Mouse (Mus musculus): ENCODE measurements around the gene Myof. TPM values are rescaled to one million over a fixed set of nuclear protein-coding genes. Genes with fewer than 3 reads are reported as not detected.
A peak's percentile ranks its signal among the peaks of the same experiment; 100 is the strongest.

Myof gene
- polyA plus RNA-seq, 1 experiment = 4.8 TPM

- H3K4me3 ChIP-seq (ENCODE audit: low read depth, low read length) = no peak overlapping the region
- peak overlapping the region; percentile 59; the same call in 1 of the 2 replicates for H3K27ac ChIP-seq (ENCODE audit: insufficient read depth, low read depth, low read length)
- TF ChIP-seq POLR2A (IDR thresholded peaks at IDR 0.05; ENCODE audit: low read depth, low read length) (no peak), CTCF (IDR thresholded peaks at IDR 0.05; ENCODE audit: extremely low read depth, insufficient read length, insufficient replicate concordance, low read depth, low read length) (no peak)
- no peaks in the 10 kb centered on the region for H3K4me1 ChIP-seq (ENCODE audit: control insufficient read depth, insufficient read depth, insufficient read length, low read length)
- WGBS = 49% methylated on average over 7 of the region's 7 CpGs
- no peaks in the 10 kb centered on the region for H3K27me3 ChIP-seq (ENCODE audit: control insufficient read depth, insufficient read depth, low read length)
- H3K36me3 ChIP-seq (ENCODE audit: control insufficient read depth, insufficient read depth, low read length) = no peaks in the 10 kb centered on the region
Observed at GRCm38 (mm10) chr19:37991399-37992183, 51.8 kb downstream of the Myof start.

DNA sequence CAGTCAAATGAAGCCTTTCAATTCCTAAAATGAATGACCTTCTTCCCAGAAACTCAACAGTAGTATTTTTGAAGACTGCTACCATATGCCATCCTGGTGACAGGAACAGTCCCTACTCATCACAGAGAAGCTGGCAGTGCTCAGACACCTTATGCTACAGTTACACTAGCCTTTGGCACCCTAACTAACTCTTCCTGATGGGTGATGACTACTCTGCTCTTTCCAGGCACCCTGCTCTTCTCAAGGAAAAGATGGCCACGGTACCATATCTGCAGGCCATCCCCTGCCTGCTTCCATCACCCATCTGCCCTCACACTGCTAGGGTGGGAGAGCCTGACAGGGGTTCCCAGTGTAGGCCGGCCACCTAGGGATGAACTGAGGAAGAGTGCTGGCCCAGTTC is 53.4 kb downstream of the Myof start:
- Histone ChIP-seq H3K27me3 (ENCODE audit: control insufficient read depth, insufficient read depth, low read length) (no peaks in the 10 kb centered on the region), H3K27ac (ENCODE audit: insufficient read depth, low read depth, low read length) (no peak overlapping the region), H3K4me3 (ENCODE audit: low read depth, low read length) (no peak overlapping the region), H3K4me1 (ENCODE audit: control insufficient read depth, insufficient read depth, insufficient read length, low read length) (no peaks in the 10 kb centered on the region), H3K36me3 (ENCODE audit: control insufficient read depth, insufficient read depth, low read length) (0 out of 2 replicates have a peak, but pooled peaks cover 2% of the 10 kb centered on the region)
- 81% methylated on average over 2 of the region's 2 CpGs for WGBS
- TF ChIP-seq POLR2A (IDR thresholded peaks at IDR 0.05; ENCODE audit: low read depth, low read length) (no peak), CTCF (IDR thresholded peaks at IDR 0.05; ENCODE audit: extremely low read depth, insufficient read length, insufficient replicate concordance, low read depth, low read length) (no peak)

DNA sequence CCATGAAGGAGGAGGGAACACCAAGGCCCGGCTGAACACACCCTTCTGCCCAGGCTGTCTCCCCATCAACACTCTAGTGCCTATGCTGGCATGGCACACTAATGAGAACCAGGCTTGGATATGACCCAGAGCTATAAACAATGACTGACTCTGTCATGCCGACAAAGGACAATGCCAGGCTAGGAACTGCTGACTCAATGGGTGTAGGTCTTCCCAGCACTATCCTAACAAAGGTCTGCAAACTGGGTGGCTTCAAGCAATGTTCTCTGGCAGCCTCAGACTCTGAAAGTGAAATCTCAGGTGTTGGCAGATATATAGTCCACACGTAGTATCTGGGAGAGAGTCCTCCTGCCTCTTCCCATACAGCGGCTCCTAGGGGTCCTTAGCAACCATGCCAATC is 55.2 kb downstream of the Myof start:
- 0 out of 2 replicates have a peak, but pooled peaks cover 2% of the 10 kb centered on the region for H3K36me3 ChIP-seq (ENCODE audit: control insufficient read depth, insufficient read depth, low read length)
- TF ChIP-seq CTCF (IDR thresholded peaks at IDR 0.05; ENCODE audit: extremely low read depth, insufficient read length, insufficient replicate concordance, low read depth, low read length) (no peak), POLR2A (IDR thresholded peaks at IDR 0.05; ENCODE audit: low read depth, low read length) (no peak)
- WGBS = 67% methylated on average over 4 of the region's 4 CpGs
- no peak overlapping the region for H3K4me3 ChIP-seq (ENCODE audit: low read depth, low read length)
- no peaks in the 10 kb centered on the region for H3K4me1 ChIP-seq (ENCODE audit: control insufficient read depth, insufficient read depth, insufficient read length, low read length)
- H3K27ac ChIP-seq (ENCODE audit: insufficient read depth, low read depth, low read length) = no peak overlapping the region
- H3K27me3 ChIP-seq (ENCODE audit: control insufficient read depth, insufficient read depth, low read length) = no peaks in the 10 kb centered on the region

GRCm38 (mm10) chr19:37985730-37986129 is 57.6 kb downstream of the Myof start:
- no peaks in the 10 kb centered on the region for H3K27me3 ChIP-seq (ENCODE audit: control insufficient read depth, insufficient read depth, low read length)
- 80% methylated on average over 16 of the region's 16 CpGs for WGBS
- no peak overlapping the region for H3K4me3 ChIP-seq (ENCODE audit: low read depth, low read length)
- H3K27ac ChIP-seq (ENCODE audit: insufficient read depth, low read depth, low read length) = no peak overlapping the region
- 0 out of 2 replicates have a peak, but pooled peaks cover 2% of the 10 kb centered on the region for H3K36me3 ChIP-seq (ENCODE audit: control insufficient read depth, insufficient read depth, low read length)
- no peak for TF ChIP-seq CTCF (IDR thresholded peaks at IDR 0.05; ENCODE audit: extremely low read depth, insufficient read length, insufficient replicate concordance, low read depth, low read length)
- no peak for TF ChIP-seq POLR2A (IDR thresholded peaks at IDR 0.05; ENCODE audit: low read depth, low read length)
- H3K4me1 ChIP-seq (ENCODE audit: control insufficient read depth, insufficient read depth, insufficient read length, low read length) = no peaks in the 10 kb centered on the region

DNA sequence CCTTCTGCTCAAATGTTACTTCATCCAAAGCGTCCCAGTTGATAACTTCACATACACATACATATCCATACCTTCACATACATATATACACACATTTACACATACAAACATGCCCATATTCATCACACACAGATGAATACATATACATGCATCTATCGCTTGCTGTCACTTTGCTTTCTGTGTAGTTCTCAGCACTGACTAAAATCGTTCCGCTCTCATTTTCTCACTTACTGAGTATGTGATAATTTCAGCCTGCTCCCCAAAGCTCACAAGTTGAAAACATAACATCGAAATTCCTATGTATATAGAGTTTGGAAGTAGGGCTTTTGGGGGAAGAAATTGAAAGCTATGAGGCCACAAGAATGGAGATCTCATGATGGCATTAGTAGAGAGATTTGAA is 67.4 kb downstream of the Myof start:
- no peaks in the 10 kb centered on the region; the same call in 1 of the 2 replicates for H3K36me3 ChIP-seq (ENCODE audit: control insufficient read depth, insufficient read depth, low read length)
- TF ChIP-seq CTCF (IDR thresholded peaks at IDR 0.05; ENCODE audit: extremely low read depth, insufficient read length, insufficient replicate concordance, low read depth, low read length) (no peak), POLR2A (IDR thresholded peaks at IDR 0.05; ENCODE audit: low read depth, low read length) (no peak)
- H3K27ac ChIP-seq (ENCODE audit: insufficient read depth, low read depth, low read length) = no peak overlapping the region
- no peaks in the 10 kb centered on the region for H3K4me1 ChIP-seq (ENCODE audit: control insufficient read depth, insufficient read depth, insufficient read length, low read length)
- no peak overlapping the region for H3K4me3 ChIP-seq (ENCODE audit: low read depth, low read length)
- WGBS = 88% methylated on average over 5 of the region's 5 CpGs
- H3K27me3 ChIP-seq (ENCODE audit: control insufficient read depth, insufficient read depth, low read length) = no peaks in the 10 kb centered on the region

DNA sequence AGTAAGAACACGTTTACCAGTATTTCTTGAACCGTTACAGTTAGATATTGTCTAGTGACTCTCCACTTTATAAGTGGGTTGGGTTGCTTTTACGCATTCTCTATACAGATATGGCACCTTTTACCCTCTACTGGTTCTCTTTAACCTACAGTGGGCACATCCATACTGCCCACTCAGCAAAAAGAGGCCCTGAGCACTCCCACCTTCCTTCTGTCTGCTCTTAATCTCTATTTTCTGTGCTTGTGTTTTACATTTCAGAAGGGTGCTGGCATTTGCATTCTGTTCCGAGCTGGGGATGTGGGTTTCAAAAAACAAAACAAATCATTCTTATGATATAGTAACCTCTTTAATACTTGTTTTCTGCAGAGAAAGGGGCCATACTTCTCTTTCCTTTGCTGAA is 72.8 kb downstream of the Myof start:
- no peaks in the 10 kb centered on the region for H3K27me3 ChIP-seq (ENCODE audit: control insufficient read depth, insufficient read depth, low read length)
- no peak overlapping the region for H3K4me3 ChIP-seq (ENCODE audit: low read depth, low read length)
- TF ChIP-seq POLR2A (IDR thresholded peaks at IDR 0.05; ENCODE audit: low read depth, low read length) (no peak), CTCF (IDR thresholded peaks at IDR 0.05; ENCODE audit: extremely low read depth, insufficient read length, insufficient replicate concordance, low read depth, low read length) (no peak)
- H3K27ac ChIP-seq (ENCODE audit: insufficient read depth, low read depth, low read length) = no peak overlapping the region
- H3K36me3 ChIP-seq (ENCODE audit: control insufficient read depth, insufficient read depth, low read length) = no peaks in the 10 kb centered on the region; the same call in 1 of the 2 replicates
- 78% methylated on average over 4 of the region's 4 CpGs for WGBS
- H3K4me1 ChIP-seq (ENCODE audit: control insufficient read depth, insufficient read depth, insufficient read length, low read length) = no peaks in the 10 kb centered on the region; the same call in 1 of the 2 replicates

GRCm38 (mm10) chr19:37970004-37970403 is 73.4 kb downstream of the Myof start:
- Histone ChIP-seq H3K4me1 (ENCODE audit: control insufficient read depth, insufficient read depth, insufficient read length, low read length) (no peaks in the 10 kb centered on the region; the same call in 1 of the 2 replicates), H3K36me3 (ENCODE audit: control insufficient read depth, insufficient read depth, low read length) (no peaks in the 10 kb centered on the region; the same call in 1 of the 2 replicates), H3K27me3 (ENCODE audit: control insufficient read depth, insufficient read depth, low read length) (no peaks in the 10 kb centered on the region), H3K4me3 (ENCODE audit: low read depth, low read length) (no peak overlapping the region), H3K27ac (ENCODE audit: insufficient read depth, low read depth, low read length) (no peak overlapping the region)
- 15% methylated on average over 5 of the region's 5 CpGs for WGBS
- no peak for TF ChIP-seq POLR2A (IDR thresholded peaks at IDR 0.05; ENCODE audit: low read depth, low read length)
- no peak for TF ChIP-seq CTCF (IDR thresholded peaks at IDR 0.05; ENCODE audit: extremely low read depth, insufficient read length, insufficient replicate concordance, low read depth, low read length)
